In genomic region chr13:63232558-63232957, GRCm38 (mm10) we compare ENCODE assay signal across 20 mouse cellular contexts.
DNase-seq lines count a peak whose midpoint lies in the region; ATAC-seq and TF ChIP-seq lines count a peak whose summit lies in the region.
"Had no signal": no experiment of that assay in that cellular context is flagged by ENCODE, and none has a peak within 500 bp of the region (broad histone marks: within the 10 kb centered on the region; RNA-seq: fewer than 3 reads in every experiment).

No protein-coding gene starts in this region.

- 0 out of 2 replicates have a peak, but pooled peaks cover 8% of the 10 kb centered on the region for H3K36me3 ChIP-seq in embryonic facial prominence, embryonic 13.5 days
- H3K36me3 ChIP-seq in embryonic facial prominence, embryonic 10.5 days (replicated peaks), result no peaks in the 10 kb centered on the region
- no peaks in the 10 kb centered on the region for H3K36me3 ChIP-seq in kidney, adult 2 months (ENCODE audit: control insufficient read depth, insufficient read depth, low read length)
- H3K36me3 ChIP-seq in lung, embryonic 16.5 days (ENCODE audit: control insufficient read depth, insufficient read depth, low read length), result no peaks in the 10 kb centered on the region
- H3K36me3 ChIP-seq in midbrain, embryonic 10.5 days, result no peaks in the 10 kb centered on the region
- H3K36me3 ChIP-seq in hindbrain, embryonic 14.5 days (replicated peaks; ENCODE audit: control insufficient read depth, insufficient read depth), result no peaks in the 10 kb centered on the region
- H3K36me3 ChIP-seq: forebrain, embryonic 12.5 days; liver, embryonic 13.5 days had no signal

- DNase-seq in embryonic facial prominence, embryonic 10.5 days (ENCODE audit: low spot score), result no peak
- DNase-seq in kidney, adult 2 months, result no peak
- DNase-seq in kidney, adult 9 months, result no peak
- no peak for DNase-seq in lung, postnatal 25 days (ENCODE audit: low spot score)
- DNase-seq in midbrain, embryonic 10.5 days (ENCODE audit: low spot score), result no peak
- no peak for DNase-seq in hindbrain, embryonic 14.5 days (ENCODE audit: low spot score)
- DNase-seq: cerebellum, adult 9-10 months; gastrocnemius, postnatal 25 days; heart, postnatal 14 days; kidney, postnatal 36 days; liver, embryonic 13.5 days; lung, postnatal 10 days; spleen, adult 18-20 months; thymus, postnatal 14 days had no signal

- TF ChIP-seq POLR2A in kidney, adult 2 months (IDR thresholded peaks at IDR 0.05; ENCODE audit: low read depth, low read length), result no peak

- no peak overlapping the region for H3K4me3 ChIP-seq in embryonic facial prominence, embryonic 13.5 days
- no peak overlapping the region for H3K4me3 ChIP-seq in embryonic facial prominence, embryonic 10.5 days
- H3K4me3 ChIP-seq in kidney, adult 2 months (ENCODE audit: insufficient read depth, low read depth, low read length), result no peak overlapping the region
- H3K4me3 ChIP-seq in lung, embryonic 16.5 days (ENCODE audit: low read length), result no peak overlapping the region
- H3K4me3 ChIP-seq in midbrain, embryonic 10.5 days, result no peak overlapping the region
- H3K4me3 ChIP-seq in hindbrain, embryonic 14.5 days (replicated peaks; ENCODE audit: low read length), result no peak overlapping the region
- H3K4me3 ChIP-seq: forebrain, embryonic 12.5 days; liver, embryonic 13.5 days had no signal

- TF ChIP-seq CTCF in kidney, adult 2 months (conservative IDR thresholded peaks at IDR 0.05; ENCODE audit: insufficient read depth, insufficient read length, low read depth, low read length), result no peak

- no peaks in the 10 kb centered on the region for H3K27me3 ChIP-seq in embryonic facial prominence, embryonic 13.5 days
- H3K27me3 ChIP-seq in embryonic facial prominence, embryonic 10.5 days (replicated peaks; ENCODE audit: low read depth, poor library complexity, severe bottlenecking), result no peaks in the 10 kb centered on the region
- no peaks in the 10 kb centered on the region for H3K27me3 ChIP-seq in kidney, adult 2 months (replicated peaks; ENCODE audit: control insufficient read depth, insufficient read depth, low read length)
- no peaks in the 10 kb centered on the region for H3K27me3 ChIP-seq in lung, embryonic 16.5 days (ENCODE audit: control insufficient read depth, insufficient read depth, low read depth, low read length)
- H3K27me3 ChIP-seq in midbrain, embryonic 10.5 days (ENCODE audit: low read depth, poor library complexity, severe bottlenecking), result no peaks in the 10 kb centered on the region
- no peaks in the 10 kb centered on the region for H3K27me3 ChIP-seq in hindbrain, embryonic 14.5 days (ENCODE audit: control insufficient read depth, insufficient read depth, low read length)
- H3K27me3 ChIP-seq: forebrain, embryonic 12.5 days; liver, embryonic 13.5 days had no signal

- H3K4me1 ChIP-seq in embryonic facial prominence, embryonic 13.5 days, result peaks cover 40% of the 10 kb centered on the region
- H3K4me1 ChIP-seq in embryonic facial prominence, embryonic 10.5 days, result peaks cover 29% of the 10 kb centered on the region
- H3K4me1 ChIP-seq in kidney, adult 2 months (ENCODE audit: control insufficient read depth, insufficient read depth, low read length), result peaks cover 26% of the 10 kb centered on the region
- H3K4me1 ChIP-seq in lung, embryonic 16.5 days (replicated peaks; ENCODE audit: control insufficient read depth, insufficient read depth, low read length), result peaks cover 18% of the 10 kb centered on the region
- H3K4me1 ChIP-seq in midbrain, embryonic 10.5 days, result peaks cover 22% of the 10 kb centered on the region
- no peaks in the 10 kb centered on the region for H3K4me1 ChIP-seq in hindbrain, embryonic 14.5 days (replicated peaks; ENCODE audit: control insufficient read depth, insufficient read depth, low read length)

- no peak for ATAC-seq in embryonic facial prominence, embryonic 13.5 days (ENCODE audit: insufficient number of reproducible peaks, insufficient read depth, low FRiP score, low TSS enrichment, low read depth)
- no peak for ATAC-seq in lung, embryonic 16.5 days (ENCODE audit: low read depth)
- ATAC-seq in hindbrain, embryonic 14.5 days (ENCODE audit: low FRiP score), result no peak
- ATAC-seq: CD4-positive, CD25-positive, alpha-beta regulatory T cell, adult 4 months; hindbrain, embryonic 16.5 days had no signal

- H3K9ac ChIP-seq in embryonic facial prominence, embryonic 13.5 days, result no peak overlapping the region
- H3K9ac ChIP-seq in lung, embryonic 16.5 days (ENCODE audit: low read length), result no peak overlapping the region
- H3K9ac ChIP-seq in hindbrain, embryonic 14.5 days, result no peak overlapping the region
- H3K9ac ChIP-seq: forebrain, embryonic 12.5 days; liver, embryonic 13.5 days had no signal

- H3K4me2 ChIP-seq in embryonic facial prominence, embryonic 13.5 days, result no peak overlapping the region
- no peak overlapping the region for H3K4me2 ChIP-seq in lung, embryonic 16.5 days (ENCODE audit: low read depth, low read length)
- H3K4me2 ChIP-seq in hindbrain, embryonic 14.5 days (replicated peaks), result no peak overlapping the region
- H3K4me2 ChIP-seq: forebrain, embryonic 12.5 days; liver, embryonic 13.5 days had no signal

- WGBS in embryonic facial prominence, embryonic 13.5 days, result 51% methylated on average over 2 of the region's 2 CpGs
- WGBS in embryonic facial prominence, embryonic 10.5 days, result 74% methylated on average over 2 of the region's 2 CpGs
- WGBS in kidney, adult 2 months, result 56% methylated on average over 2 of the region's 2 CpGs
- WGBS in lung, embryonic 16.5 days, result 58% methylated on average over 2 of the region's 2 CpGs
- 87% methylated on average over 2 of the region's 2 CpGs for WGBS in midbrain, embryonic 10.5 days
- WGBS in hindbrain, embryonic 14.5 days, result 81% methylated on average over 2 of the region's 2 CpGs

- no peaks in the 10 kb centered on the region for H3K9me3 ChIP-seq in embryonic facial prominence, embryonic 13.5 days
- no peaks in the 10 kb centered on the region for H3K9me3 ChIP-seq in embryonic facial prominence, embryonic 10.5 days
- H3K9me3 ChIP-seq in lung, embryonic 16.5 days (ENCODE audit: control insufficient read depth, low read length), result no peaks in the 10 kb centered on the region
- H3K9me3 ChIP-seq in midbrain, embryonic 10.5 days (replicated peaks), result no peaks in the 10 kb centered on the region
- H3K9me3 ChIP-seq in hindbrain, embryonic 14.5 days (ENCODE audit: control insufficient read depth, low read length), result no peaks in the 10 kb centered on the region
- H3K9me3 ChIP-seq: forebrain, embryonic 12.5 days; G1E; liver, embryonic 13.5 days had no signal

- peak overlapping the region; percentile 62 for H3K27ac ChIP-seq in embryonic facial prominence, embryonic 13.5 days
- H3K27ac ChIP-seq in embryonic facial prominence, embryonic 10.5 days (replicated peaks), result no peak overlapping the region; the same call in 1 of the 2 replicates
- H3K27ac ChIP-seq in kidney, adult 2 months (ENCODE audit: insufficient read depth, low read depth, low read length), result peak overlapping the region; percentile 27
- H3K27ac ChIP-seq in lung, embryonic 16.5 days (ENCODE audit: low read length), result peak overlapping the region; percentile 22; the same call in 1 of the 2 replicates
- H3K27ac ChIP-seq in midbrain, embryonic 10.5 days (replicated peaks), result no peak overlapping the region
- no peak overlapping the region for H3K27ac ChIP-seq in hindbrain, embryonic 14.5 days
- H3K27ac ChIP-seq: forebrain, embryonic 12.5 days; liver, embryonic 13.5 days had no signal

Comparison
In these comparisons a context has a peak if more than half of its experiments do, and no peak if none do; other contexts are left out.
1. H3K27ac ChIP-seq: peak in embryonic facial prominence, embryonic 13.5 days (single experiment), kidney, adult 2 months (single experiment) and lung, embryonic 16.5 days (single experiment); none in embryonic facial prominence, embryonic 10.5 days (single experiment), midbrain, embryonic 10.5 days (single experiment) and hindbrain, embryonic 14.5 days (single experiment).